Mouse (Mus musculus) forebrain, postnatal 0 days (tissue): Measurements from ENCODE around the gene Amotl1. TPM values are rescaled to one million over a fixed set of nuclear protein-coding genes. Genes with fewer than 3 reads are reported as not detected.
"Not testable (repeated sequence)": the region's sequence is repeated elsewhere in the genome, so short reads cannot be mapped to it uniquely, and the experiment has no call there.

Source experiments
- ATAC-seq: fragments of 200-750 bp; cut with Nextera tagmentation; 2 replicates; pipeline ENCODE4 v1.8.0; 2017; ENCODE audit warnings: mild to moderate bottlenecking, moderate library complexity
- DNase-seq: peaks from one replicate; pipeline ENCODE4 v3.0.0-alpha.2; 2015
- H3K27ac ChIP-seq: fragments of 300-500 bp; sonication (generic); 2 replicates; pipeline ENCODE4 v1.5.1; 2014; ENCODE audit warnings: low read depth, mild to moderate bottlenecking, antibody characterized with exemption, low read length, moderate library complexity, mixed read lengths
- H3K27me3 ChIP-seq: fragments of 300-500 bp; sonication (generic); 2 replicates; pipeline ENCODE4 v1.6.1; 2014; ENCODE audit warnings: mild to moderate bottlenecking, low read length, mixed read lengths; ENCODE audit not compliant: insufficient read depth
- H3K36me3 ChIP-seq: fragments of 300-500 bp; sonication (generic); 2 replicates; pipeline ENCODE4 v1.6.1; 2014; ENCODE audit warnings: mild to moderate bottlenecking, moderate library complexity; ENCODE audit not compliant: insufficient read depth
- H3K4me1 ChIP-seq: fragments of 300-500 bp; sonication (generic); 2 replicates; pipeline ENCODE4 v1.6.1; 2014; ENCODE audit warnings: antibody characterized with exemption; ENCODE audit not compliant: insufficient read depth
- H3K4me2 ChIP-seq: fragments of 300-500 bp; sonication (generic); 2 replicates; pipeline ENCODE4 v1.6.1; 2014; ENCODE audit warnings: low read depth, mild to moderate bottlenecking, moderate library complexity
- H3K4me3 ChIP-seq: fragments of 300-500 bp; sonication (generic); 2 replicates; pipeline ENCODE4 v1.5.1; 2014; ENCODE audit warnings: low read depth, low read length, mixed read lengths
- H3K9ac ChIP-seq: fragments of 300-500 bp; sonication (generic); 2 replicates; pipeline ENCODE4 v1.6.1; 2014; ENCODE audit warnings: mild to moderate bottlenecking
- H3K9me3 ChIP-seq: fragments of 300-500 bp; sonication (generic); 2 replicates; pipeline ENCODE4 v1.6.1; 2016; ENCODE audit warnings: low read length
- CTCF ChIP-seq: sonication (generic); IDR thresholded peaks from 2 replicates; pipeline ENCODE4 v1.5.1; 2016; ENCODE audit warnings: antibody characterized with exemption, control low read depth, low read depth
- WGBS: fragments of 180-500 bp; shearing (Covaris S2); extraction: QIAGEN DNeasy Blood & Tissue Kit; methylation state at CpG from one replicate; pipeline ENCODE4 v1.1.7; 2014; 5-methylcytosine and 5-hydroxymethylcytosine counted together
- polyA plus RNA-seq: library from polyadenylated mRNA; unstranded; fragments of >200 nt; fragmentation: Nextera tagmentation; extraction: Ambion mirVana; gene quantifications from 2 replicates; pipeline ENCODE4 v1.2.1, GENCODE M21; 2015
- total RNA-seq: library from RNA; depleted of rRNA; stranded (reverse); fragments of >200 nt; gene quantifications from 2 replicates; pipeline ENCODE4 v1.2.3, GENCODE M21; 2014

The Amotl1 gene
- total and polyA plus RNA-seq, 2 experiments from 2014 or later, result 5.2 to 31.4 TPM

GRCm38 (mm10) chr9:14595893-14596292 lies 49.0 kb downstream of the Amotl1 start:
- no peak for TF ChIP-seq CTCF
- Histone ChIP-seq H3K9ac (no peak overlapping the region), H3K36me3 (peaks cover 37% of the 10 kb centered on the region), H3K9me3 (no peaks in the 10 kb centered on the region), H3K4me3 (no peak overlapping the region), H3K27me3 (no peaks in the 10 kb centered on the region), H3K4me2 (no peak overlapping the region), H3K27ac (no peak overlapping the region), H3K4me1 (no peaks in the 10 kb centered on the region)
- DNase-seq (peak; percentile 20), ATAC-seq (peak; percentile 40; the same call in 1 of the 2 replicates)
- 81% methylated on average over 3 of the region's 3 CpGs for WGBS

GRCm38 (mm10) chr9:14593880-14594279 lies 51.0 kb downstream of the Amotl1 start:
- Histone ChIP-seq H3K36me3 (peaks cover 40% of the 10 kb centered on the region), H3K9ac (no peak overlapping the region), H3K27me3 (no peaks in the 10 kb centered on the region), H3K4me1 (no peaks in the 10 kb centered on the region), H3K9me3 (no peaks in the 10 kb centered on the region), H3K4me2 (no peak overlapping the region), H3K4me3 (no peak overlapping the region), H3K27ac (no peak overlapping the region)
- DNase-seq, result no peak
- WGBS, result 85% methylated on average over 4 of the region's 4 CpGs
- TF ChIP-seq CTCF, result no peak
- no peak for ATAC-seq

- H3K27ac ChIP-seq, result no peak overlapping the region
- H3K4me2 ChIP-seq, result no peak overlapping the region
- TF ChIP-seq CTCF, result no peak
- DNase-seq (no peak), ATAC-seq (no peak)
- H3K27me3 ChIP-seq, result no peaks in the 10 kb centered on the region
- H3K36me3 ChIP-seq, result peaks cover 35% of the 10 kb centered on the region
- H3K4me1 ChIP-seq, result no peaks in the 10 kb centered on the region
- 94% methylated on average over 7 of the region's 7 CpGs for WGBS
- H3K4me3 ChIP-seq, result no peak overlapping the region
- H3K9ac ChIP-seq, result no peak overlapping the region
- H3K9me3 ChIP-seq, result no peaks in the 10 kb centered on the region
Measured at GRCm38 (mm10) chr9:14590666-14591065, 54.2 kb downstream of the Amotl1 start.

GRCm38 (mm10) chr9:14588690-14589089 lies 56.2 kb downstream of the Amotl1 start:
- H3K36me3 ChIP-seq, result peaks cover 25% of the 10 kb centered on the region
- WGBS, result 80% methylated on average over 4 of the region's 4 CpGs
- H3K4me3 ChIP-seq, result no peak overlapping the region
- no peak overlapping the region for H3K9ac ChIP-seq
- no peak for TF ChIP-seq CTCF
- DNase-seq, result no peak
- no peaks in the 10 kb centered on the region for H3K27me3 ChIP-seq
- ATAC-seq, result no peak
- H3K4me1 ChIP-seq, result no peaks in the 10 kb centered on the region
- no peaks in the 10 kb centered on the region for H3K9me3 ChIP-seq
- no peak overlapping the region for H3K27ac ChIP-seq
- H3K4me2 ChIP-seq, result no peak overlapping the region

- WGBS, result 76% methylated on average over 1 of the region's 1 CpGs
- no peak overlapping the region for H3K4me2 ChIP-seq
- H3K4me1 ChIP-seq, result no peaks in the 10 kb centered on the region
- H3K27ac ChIP-seq, result no peak overlapping the region
- no peak for DNase-seq
- peaks cover 8% of the 10 kb centered on the region; the same call in 1 of the 2 replicates for H3K36me3 ChIP-seq
- H3K9ac ChIP-seq, result no peak overlapping the region
- H3K9me3 ChIP-seq, result no peaks in the 10 kb centered on the region
- no peak overlapping the region for H3K4me3 ChIP-seq
- no peaks in the 10 kb centered on the region for H3K27me3 ChIP-seq
- no peak for TF ChIP-seq CTCF
- ATAC-seq, result no peak
Measured at GRCm38 (mm10) chr9:14585702-14586101, 59.2 kb downstream of the Amotl1 start.

GRCm38 (mm10) chr9:14578960-14579359 lies 65.9 kb downstream of the Amotl1 start:
- no peaks in the 10 kb centered on the region for H3K9me3 ChIP-seq
- ATAC-seq (no peak), DNase-seq (no peak)
- H3K27ac ChIP-seq, result no peak overlapping the region
- peaks cover 4% of the 10 kb centered on the region; the same call in 1 of the 2 replicates for H3K36me3 ChIP-seq
- TF ChIP-seq CTCF, result no peak
- WGBS, result 92% methylated on average over 4 of the region's 4 CpGs
- no peak overlapping the region for H3K4me2 ChIP-seq
- no peaks in the 10 kb centered on the region; the same call in 1 of the 2 replicates for H3K4me1 ChIP-seq
- no peak overlapping the region for H3K4me3 ChIP-seq
- H3K27me3 ChIP-seq, result no peaks in the 10 kb centered on the region
- H3K9ac ChIP-seq, result no peak overlapping the region

- not testable (repeated sequence) for H3K27me3 ChIP-seq, H3K9ac ChIP-seq, H3K36me3 ChIP-seq, H3K4me3 ChIP-seq, DNase-seq, H3K4me2 ChIP-seq, H3K27ac ChIP-seq, ATAC-seq, H3K9me3 ChIP-seq, H3K4me1 ChIP-seq
- 77% methylated on average over 2 of the region's 2 CpGs for WGBS
Measured at GRCm38 (mm10) chr9:14576359-14576758, 68.5 kb downstream of the Amotl1 start.
